Mouse (Mus musculus): ENCODE results near the gene Mtch1.
A peak's percentile ranks its signal among the peaks of the same experiment; 100 is the strongest.
"Not testable (repeated sequence)": the region's sequence is repeated elsewhere in the genome, so short reads cannot be mapped to it uniquely, and the experiment has no call there.

Gene Mtch1

DNA sequence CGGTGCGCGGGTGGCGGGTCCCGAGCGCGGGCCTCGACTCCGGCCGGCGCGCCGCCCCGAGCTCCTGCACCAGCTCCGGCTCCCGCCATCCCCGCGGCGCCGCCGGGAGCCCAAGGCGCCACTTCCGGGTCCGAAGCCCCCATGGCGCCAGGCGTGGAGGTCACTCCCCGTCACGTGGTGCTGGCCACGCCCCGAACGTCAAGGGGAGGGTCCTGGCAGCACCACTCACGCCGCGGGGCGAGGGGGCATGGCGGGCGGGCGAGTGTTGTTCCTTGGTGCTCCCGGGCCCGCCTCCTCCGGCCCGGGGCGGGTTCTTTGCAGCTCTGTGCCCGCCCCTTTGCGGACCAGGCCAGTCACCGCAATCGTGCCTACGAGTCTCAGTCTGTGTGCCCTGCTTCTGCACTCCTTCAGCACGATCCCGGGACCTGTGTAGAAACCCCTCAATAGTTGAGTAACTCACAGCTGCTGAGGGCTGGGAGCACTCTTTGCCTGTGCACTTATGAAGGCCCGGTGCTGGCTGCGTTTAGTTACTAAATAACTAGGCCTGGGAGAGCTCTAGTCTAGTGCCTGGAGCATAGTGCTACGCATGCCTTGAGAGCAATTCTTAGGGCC is at the start of gene Mtch1:
TSS of gene Mtch1 (minus strand) at position 290 of the 612 bp plus-strand sequence.
- DNase-seq, result peak; percentile 98 to 99

DNA sequence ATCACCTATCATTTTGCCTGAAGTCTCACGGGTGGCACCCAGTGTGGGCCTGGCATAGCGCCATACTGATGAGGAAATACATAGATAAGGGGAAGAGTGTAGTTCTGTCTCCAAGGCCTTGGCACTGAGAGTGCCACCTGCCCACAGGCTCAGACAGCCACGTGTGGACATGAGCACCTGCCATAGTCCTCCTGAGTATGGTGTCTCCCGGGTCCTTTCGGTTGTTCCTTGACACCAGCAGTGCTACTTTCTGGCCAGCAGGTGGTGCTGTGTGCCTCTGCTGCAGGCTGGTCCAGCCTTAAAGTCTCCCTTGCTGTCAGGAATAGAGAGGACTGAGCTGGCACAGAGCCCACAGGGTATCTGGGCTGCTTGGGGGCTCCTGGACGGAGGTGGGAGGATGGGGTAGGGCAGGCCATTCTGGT is 49.1 kb upstream of the Mtch1 start:
- DNase-seq, result peak; percentile 87 to 90

DNA sequence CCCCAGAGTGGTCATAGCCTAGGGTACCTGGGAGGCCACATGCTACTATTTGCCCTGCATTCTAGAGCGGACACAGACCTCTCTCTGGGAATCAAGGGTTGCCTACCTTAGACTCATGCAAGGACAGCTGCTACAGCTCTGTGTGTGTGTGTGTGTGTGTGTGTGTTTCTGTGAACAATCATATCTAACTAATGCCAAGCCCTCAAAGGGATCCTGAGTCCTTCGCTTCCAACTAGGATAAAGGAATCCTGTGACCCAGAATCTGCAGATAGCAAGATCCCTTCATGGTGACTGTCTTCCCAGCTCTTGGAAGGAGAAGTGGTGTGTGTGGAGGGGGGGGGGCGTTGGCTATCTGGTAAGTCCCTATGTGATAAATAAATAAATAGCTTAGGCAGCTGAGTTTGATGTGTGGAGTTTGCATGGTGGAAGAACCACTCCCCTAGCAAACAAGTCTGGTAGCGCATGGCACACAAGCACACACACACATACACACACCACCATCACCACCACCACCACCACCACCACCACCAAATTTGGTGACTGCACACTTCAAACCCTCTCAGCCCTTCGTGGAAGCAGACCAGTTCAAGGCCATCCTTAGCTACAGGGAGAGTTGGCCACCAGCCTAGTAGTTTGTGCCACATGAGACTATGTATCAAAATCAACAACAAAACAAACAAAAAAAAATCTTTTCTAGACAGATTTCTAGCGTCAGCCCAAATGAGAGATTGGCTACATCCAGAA is 48.5 kb upstream of the Mtch1 start:
- no peak for DNase-seq

DNA sequence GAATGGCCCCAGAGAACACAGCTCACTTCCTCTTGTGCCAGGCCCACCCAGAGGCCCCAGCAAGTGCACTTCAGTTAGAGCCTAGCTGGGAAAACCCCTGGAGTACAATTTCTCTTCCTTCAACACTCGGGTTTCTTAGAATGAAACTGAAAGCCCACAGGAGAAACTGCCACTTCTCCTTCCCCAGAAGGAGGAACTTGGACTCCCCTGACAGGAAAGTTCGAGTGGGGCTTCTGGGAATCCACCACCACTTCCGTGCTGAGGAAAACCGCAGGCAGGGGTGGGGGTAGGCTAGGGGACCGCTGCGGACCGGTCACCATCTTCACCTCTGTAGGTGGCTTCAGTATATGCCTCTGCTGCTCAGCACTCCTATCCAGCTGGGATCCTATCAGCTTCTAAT is 47.6 kb upstream of the Mtch1 start:
- DNase-seq, result no peak

DNA sequence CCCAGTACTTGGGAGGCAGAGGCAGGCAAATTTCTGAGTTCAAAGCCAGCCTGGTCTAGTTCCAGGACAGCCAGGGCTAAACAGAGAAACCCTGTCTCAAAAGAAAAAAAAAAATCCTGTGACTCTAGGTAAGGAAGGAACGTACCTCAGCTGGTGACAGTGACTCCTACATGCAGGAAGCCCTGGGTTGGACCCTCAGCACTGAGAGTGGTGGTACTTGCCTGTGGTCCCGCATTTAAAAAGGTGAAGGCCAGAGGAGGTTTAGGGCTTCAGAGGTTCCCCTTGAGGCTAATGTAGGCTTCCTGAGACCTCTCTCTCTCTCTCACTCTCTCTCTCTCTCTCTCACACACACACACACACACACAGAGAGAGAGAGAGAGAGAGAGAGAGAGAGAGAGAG is 47.0 kb upstream of the Mtch1 start:
- DNase-seq, result not testable (repeated sequence)

DNA sequence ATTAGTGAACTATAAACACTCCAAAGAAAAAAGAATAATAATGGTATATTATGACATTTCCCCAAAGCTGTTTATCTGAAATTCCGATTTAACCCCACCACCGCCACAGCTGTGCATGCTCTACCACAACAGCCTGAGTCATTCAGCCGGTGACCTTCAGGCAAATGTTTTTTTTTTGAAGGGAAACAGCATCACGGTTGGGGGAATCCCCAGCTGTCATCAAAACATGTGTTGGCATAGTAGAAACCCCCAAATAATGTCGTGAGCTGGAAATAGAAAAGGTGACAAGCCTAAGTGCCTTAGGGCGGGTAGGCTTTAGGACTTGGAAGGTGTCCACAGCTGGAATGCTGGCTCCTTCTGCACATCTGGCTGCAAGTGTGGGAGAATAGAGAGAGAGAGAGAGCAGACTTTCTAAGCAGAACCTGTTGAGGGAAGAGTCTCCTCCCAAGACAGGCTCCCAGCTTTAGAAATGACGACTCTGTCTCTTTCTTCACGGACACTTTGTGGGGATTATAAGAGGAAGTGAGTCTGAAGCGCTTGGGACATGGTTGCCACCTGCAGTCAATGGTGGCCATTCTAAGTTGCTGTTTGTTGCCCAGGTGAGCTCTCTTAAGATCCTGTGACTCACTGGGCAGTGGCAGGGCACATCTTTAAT is 46.5 kb upstream of the Mtch1 start:
- DNase-seq, result no peak

DNA sequence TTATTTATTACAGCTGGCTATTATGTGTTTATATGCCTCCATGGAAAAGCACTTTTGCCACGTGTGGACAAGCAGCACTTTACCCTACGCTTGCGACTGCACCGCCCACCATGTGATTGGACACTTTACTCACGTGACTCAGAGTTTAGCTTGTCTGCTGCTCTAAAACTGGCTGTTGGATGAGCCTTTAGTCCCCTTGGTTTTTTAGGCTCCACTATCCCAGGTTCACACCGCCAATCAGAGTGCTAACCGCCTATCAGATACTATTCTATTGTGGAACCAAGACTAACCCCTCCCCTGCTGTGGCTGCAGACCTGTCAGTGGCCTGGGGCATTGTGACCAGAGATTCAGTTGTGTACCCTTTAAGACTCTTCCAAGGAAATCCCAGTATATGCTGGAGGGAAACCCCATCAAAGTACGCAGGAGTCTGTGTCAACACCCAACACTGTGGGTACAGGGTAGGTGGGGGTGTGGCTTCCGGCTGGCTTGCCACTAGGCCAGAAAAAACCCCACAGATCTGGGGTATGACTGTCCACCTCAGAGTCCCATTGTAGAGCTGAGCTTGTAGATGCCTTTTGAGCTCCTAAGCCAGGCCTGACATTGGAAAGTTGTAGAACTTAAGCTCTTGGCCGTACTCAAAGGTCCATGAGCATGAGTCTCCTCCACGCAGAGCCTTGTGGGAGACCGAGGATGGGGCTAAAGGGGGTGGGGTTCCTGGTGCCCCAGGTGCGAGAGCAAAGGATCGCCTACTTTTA is 45.8 kb upstream of the Mtch1 start:
- DNase-seq, result no peak

DNA sequence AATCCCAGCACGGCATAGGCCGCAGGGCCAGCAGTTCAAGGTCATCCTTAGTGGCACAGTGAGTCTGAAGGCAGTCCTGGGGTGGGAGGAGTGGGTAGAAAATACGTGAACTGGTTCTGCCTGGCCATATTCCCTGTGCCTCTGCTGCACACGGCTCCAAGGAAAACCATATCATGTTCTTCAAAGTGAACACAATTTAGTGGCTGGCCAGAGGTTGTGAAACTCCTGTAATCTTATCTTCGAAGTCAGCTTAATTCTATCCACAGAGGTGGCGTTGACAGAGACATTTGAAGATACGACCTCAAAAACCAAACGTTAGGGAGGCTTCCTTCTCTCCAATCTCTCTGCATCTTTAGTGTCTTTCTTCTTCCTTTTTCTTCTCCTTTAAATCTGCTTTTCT is 43.5 kb upstream of the Mtch1 start:
- no peak for DNase-seq

DNA sequence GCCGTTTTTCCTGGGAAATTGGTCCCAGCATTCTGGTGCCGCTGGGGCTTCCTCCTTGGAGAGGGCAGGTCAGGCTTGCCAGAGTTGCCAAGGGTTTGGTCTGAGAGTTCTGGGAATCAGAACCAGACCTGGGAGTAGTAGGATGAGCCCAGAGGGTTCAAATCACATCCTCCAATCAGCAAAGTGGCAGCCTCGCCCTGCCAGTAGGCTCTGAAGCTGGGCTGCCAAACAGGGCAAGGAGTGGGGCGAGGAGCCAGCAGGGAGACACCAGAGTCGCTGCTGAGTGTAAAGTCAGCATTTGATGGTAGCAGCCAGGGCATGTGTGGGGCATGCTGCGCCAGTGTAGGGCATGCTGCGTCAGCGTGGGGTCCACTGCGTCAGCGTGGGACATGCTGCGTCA is 41.2 kb upstream of the Mtch1 start:
- DNase-seq, result peak; percentile 41 to 68

DNA sequence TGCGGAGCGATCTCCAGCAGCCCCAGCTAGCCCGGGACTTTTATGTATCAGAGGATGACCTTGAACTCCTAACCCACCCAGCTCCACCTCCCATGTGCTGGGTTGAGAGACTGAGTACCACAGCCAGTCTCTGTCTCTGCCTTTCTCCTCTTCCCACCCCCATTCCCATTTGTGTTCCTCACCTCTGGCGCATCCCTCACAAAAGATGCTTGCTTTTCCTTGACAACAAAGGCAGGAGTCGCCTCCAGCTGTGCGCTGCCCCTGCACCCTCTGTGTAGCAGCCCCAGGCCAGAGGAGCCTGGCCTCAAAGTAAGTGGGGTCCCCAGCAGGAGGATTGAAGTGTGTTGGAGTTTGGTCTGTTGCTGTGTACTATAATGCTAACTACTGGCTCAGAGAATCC is 38.0 kb upstream of the Mtch1 start:
- DNase-seq, result no peak

DNA sequence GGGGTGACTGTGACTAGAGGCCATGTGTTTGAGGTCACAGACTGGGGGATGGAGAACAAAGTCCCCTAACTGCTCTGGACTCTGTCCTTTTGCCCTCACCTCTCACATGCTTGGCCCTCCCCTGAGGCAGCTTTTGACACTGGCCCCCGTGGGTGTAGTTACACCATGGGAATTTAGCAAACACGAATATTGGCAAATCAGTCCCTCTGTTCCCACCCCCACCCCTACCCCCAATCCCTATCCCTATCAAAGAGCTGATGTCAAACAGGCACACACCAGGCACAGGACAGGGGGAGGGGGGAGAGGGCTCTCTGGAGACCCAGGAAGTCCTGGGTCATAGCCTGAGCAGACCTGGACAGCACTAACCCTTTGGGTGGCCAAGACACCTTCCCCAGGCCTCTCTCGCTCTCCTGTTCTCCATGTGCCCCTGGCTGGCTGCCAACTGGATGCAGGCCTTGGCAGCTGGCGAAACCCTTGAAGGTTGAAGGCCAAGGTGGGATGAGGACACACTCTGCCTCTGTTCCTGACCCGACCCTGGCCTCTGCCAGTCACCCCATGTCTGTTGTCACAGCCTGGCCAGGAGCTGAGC is 37.2 kb upstream of the Mtch1 start:
- peak in 1 of 2 experiments; percentile 39 for DNase-seq

DNA sequence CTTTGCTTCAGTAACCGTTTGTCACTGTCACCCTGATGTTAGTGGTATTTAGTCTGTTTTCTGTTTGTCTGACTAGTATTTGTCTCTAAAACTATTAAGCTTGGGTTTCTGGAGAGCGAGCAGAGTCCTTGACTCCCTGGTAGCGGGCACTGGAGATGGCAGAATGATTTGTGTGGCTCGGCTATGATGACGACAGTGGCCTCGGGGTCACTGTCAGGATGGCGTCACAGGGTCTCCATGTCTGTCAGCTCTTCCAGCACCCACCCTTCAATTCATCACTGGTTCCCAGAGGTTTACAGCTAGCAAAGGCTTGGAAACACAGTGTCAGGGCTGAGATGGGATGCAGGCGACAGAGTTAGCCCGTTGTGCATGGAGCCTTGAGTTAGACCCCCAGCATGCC is 36.2 kb upstream of the Mtch1 start:
- no peak for DNase-seq

DNA sequence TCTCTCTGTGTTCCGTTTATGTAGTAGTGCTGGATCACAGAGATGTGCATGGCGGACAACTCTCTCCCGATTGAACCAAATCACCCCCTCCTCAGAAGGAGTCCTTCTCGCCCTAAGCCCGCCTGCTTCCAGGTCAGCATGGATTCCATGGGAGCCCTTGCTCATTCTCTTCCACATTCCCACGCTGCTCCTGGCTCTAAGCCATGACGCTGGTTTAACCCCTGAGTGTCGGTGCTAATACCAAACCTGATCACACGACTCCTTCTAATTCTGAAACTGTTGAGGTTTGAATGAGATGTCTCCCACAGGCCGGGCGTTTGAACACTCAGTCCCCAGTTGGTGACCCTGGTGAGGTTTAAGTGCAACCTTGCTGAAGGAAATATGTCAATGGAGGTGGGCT is 34.7 kb upstream of the Mtch1 start:
- DNase-seq, result no peak

DNA sequence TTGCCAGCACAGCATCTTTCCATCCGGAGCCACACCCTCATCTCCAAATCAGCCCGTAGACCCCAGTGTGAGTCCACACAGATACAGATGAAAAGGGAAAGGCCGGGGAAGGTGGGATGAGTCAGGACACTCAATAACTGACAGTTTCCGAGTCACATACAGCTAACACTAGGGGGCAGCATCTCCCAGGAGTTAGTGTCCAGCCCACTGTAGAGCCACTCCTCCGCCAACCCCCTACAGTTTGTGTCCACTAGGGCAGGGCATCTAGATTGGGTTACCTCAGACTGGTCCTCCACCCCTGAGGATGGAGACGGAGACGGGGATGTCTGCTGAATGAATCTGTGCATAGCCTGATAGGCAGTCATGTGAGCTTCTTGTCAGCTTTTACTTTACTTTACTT is 33.7 kb upstream of the Mtch1 start:
- DNase-seq, result peak; percentile 56 to 80

DNA sequence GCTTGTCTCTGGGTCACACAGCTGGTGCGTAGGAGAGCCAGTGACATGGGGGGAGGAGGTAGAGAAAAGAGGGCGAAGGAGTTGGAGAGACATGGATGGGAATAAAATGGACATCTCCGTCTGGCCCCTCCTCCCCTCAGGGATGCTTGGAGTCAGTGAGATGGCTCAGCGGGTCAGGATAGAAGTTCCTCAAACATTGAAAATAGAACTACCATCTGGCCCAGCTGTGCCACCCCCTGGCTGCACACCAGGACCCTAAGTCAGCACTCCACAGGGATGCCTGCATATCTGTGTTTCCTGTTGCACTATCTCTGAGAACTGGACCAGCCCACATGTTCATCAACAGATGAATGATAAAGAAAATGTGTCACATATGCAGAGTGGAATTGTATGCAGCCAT is 32.5 kb upstream of the Mtch1 start:
- no peak for DNase-seq

DNA sequence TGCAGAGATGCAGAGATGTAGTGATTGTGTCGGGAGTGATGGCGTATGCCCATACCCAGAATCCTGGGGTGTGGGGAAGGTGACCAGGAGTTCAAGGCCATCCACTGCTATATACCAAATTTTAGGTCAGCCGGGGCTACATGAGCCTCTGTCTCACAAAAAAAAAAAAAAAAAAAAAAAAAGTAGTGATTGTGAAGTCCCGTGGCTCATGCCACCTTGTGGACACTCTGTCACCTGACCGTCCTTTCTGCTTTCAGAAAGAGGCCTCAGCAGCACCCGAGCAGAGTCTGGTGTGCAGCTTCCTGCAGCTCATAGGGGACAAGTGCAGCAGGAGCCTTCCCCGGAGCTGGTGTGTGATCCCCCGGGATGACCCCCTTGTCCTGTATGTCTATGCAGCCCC is 30.3 kb upstream of the Mtch1 start:
- no peak for DNase-seq

DNA sequence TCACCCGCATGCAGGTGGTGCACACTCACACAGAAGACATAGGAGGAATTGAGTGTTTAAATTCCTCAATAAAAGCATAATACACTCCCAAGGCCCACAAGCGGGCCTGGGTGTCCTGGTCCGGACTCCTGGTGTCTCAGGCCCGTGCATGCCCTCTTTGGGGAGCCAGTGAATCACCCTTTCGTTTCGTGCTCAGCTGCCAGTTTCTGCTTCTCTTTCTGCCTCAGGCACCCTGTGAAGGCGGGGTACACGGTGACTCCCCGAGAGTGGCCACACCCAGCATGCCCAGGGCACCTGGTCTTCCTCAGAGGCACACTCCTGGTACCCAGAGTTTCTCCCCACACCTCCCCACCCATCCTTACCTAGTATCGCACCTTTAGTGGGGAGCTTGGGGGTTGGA is 28.1 kb upstream of the Mtch1 start:
- DNase-seq, result no peak

DNA sequence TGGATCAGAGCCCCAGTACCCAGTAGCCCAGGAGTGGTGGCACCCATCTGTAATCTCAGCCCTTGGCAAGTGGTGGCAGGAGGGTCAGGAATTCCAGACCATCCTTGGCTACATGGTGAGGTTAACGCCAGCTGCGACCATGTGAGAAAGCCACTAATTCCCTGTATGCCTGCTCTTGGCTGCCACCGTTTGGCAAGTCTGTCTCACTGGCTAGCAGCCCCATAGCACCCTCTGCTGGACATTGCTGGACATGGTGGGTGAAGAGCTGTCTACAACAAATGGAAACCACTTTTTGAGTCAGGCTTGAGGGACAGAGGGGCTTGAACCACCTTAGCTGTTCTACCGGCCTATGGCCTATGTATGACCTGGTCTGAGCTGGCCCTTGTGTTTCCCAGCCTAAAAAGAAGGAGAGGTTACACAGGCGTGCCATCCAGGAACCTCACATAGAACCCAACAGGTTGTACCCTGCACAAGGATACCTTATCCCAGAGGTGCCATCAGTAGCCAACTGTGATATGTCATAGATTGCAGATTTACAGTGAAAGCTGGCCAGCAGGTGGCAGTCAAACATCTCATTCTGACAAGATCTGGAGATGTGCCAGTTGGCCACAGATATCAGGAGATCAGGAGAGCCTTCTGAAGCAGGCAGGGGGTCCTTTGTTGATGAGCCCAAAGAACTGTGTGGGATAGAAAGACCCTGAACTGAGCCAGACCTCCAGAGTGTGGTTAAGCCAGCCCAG is 23.4 kb upstream of the Mtch1 start:
- peak; percentile 94 to 96 for DNase-seq

DNA sequence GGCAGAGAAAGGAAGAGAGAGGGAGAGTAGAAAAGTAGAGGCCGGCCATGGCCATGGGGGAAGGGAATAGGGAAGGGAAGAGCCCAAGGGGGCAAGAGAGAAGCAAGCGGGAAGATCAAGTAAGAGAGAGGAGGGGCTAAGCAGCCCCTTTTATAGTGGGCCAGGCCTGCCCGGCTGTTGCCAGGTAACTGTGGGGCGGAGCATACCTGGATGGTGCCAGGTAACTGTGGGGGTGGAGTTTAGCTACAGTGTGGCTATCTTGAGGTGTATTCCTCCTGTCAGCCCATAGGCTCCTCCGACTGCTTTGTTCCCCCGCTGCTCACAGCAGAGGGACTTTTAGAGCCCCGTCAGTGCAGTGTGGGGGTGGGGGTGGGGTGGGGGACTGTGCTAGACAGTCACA is 21.0 kb upstream of the Mtch1 start:
- no peak for DNase-seq

DNA sequence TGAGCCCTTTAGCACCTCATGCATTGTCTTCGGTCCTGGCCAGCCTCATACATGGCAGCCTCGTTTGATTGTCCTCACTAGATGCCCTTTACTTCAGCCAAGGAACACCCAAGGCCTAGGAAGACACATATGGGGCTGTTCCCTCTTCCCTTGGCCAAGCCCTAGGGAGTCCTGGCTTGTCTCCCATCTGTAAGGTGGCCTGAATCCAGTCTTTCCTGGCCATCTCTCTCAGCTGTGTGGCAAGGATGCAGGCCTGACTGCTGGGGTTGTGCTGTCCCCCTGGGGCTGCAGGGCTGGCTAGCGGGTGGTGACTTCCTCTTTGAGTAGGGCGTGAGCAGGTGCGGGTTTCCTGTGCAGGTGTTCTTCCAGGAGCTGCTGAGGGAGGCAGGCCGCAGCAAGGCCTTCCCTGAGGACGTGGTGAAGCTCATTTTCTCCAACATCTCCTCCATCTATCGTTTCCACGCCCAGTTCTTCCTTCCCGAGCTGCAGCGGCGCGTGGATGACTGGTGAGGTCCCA is 17.4 kb upstream of the Mtch1 start:
- peak; percentile 52 to 65 for DNase-seq

DNA sequence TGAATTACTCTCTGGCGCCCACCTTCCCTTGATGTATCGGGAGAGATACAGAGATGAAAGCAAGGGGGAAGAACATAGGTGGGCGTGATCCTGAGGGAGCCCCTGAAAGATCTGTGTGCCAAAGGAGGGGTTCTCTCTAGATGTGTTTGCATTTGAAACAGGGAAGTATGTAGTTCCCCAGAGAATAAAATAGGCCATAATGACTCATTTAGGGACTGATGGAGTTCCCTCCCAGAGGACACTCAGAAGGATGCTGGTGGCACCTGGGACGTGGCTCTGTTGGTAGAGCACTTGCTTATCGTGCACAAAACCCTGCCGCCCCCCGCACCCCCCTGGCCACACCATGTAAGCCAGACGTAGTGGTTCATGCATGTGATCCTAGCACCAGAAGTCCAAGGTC is 15.4 kb upstream of the Mtch1 start:
- DNase-seq, result no peak
